Mouse (Mus musculus) kidney, postnatal 14 days (tissue): Measurements from ENCODE around the gene Cox6b1.
A peak's percentile ranks its signal among the peaks of the same experiment; 100 is the strongest.

Experiments used
- DNase-seq: peaks from one replicate; pipeline ENCODE4 v3.0.0; 2022; ENCODE audit warnings: mixed read lengths

Cox6b1 gene

DNA sequence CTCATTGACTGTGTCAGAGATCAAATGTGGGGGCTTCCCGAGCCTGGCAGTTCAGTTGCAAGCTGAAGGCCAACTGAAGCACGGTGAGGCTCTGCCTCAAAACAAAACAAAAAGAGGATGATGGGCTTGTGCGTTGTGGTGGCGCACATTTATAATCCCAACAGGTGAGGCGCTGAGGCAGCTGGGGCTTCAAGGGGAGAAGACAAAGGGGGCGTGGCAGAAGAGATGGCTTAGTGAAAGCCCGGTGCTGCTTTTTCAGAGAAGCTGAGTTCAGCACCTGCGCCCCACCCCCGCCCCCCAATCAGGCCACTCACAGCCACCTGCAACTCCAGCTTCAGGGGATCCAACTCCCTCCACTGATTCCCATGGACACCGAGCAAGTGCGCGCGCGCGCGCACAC is 17.5 kb downstream of the Cox6b1 start:
- no peak for DNase-seq

DNA sequence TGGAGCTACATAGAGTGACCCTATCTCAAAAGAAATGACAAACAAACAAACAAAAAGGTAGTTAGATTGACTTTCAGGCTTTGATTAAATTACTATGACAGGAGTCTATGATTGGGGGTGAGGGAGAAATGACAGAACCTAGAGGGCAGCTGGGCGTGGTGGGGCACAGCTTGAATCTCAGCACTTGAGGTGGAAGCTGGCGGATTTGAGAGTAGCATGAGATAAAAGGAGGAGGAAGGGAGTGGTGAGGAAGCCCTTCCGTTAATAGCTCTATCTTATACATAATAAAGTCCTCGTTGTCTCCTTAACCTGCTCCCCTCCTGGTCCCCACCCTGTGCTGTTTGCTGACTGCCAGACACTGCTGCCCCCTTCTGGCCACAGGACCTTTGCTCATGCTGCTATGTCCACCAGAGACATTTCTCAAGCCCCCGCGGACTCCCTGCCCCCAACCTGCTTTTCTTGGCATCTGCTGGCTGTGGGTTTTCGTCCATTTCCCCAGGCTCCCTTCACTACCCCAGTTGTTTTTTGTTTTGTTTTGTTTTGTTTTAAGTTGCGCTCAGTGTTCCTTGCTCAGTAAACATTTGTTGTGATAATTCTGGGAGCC is 18.1 kb downstream of the Cox6b1 start:
- peak; percentile 74 for DNase-seq

DNA sequence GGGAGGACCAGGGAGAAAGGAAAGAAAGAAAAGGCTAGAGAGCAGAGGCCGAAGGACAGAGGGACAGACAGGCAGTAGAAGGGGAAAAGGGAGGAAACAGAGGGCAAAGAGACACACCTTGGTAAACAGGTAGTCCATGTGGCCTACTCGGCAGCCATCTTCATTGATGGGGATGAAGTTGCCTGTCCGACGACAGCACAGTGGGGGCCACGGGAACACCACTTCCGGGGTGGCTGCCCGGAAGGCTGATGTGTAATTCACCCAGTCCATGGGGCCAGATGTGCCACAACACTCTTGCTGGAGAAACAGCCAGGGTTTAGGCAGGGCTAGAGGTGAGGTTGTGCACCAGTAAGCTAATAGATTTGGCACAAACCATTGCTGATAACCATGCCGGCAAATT is 21.0 kb downstream of the Cox6b1 start:
- DNase-seq = no peak

DNA sequence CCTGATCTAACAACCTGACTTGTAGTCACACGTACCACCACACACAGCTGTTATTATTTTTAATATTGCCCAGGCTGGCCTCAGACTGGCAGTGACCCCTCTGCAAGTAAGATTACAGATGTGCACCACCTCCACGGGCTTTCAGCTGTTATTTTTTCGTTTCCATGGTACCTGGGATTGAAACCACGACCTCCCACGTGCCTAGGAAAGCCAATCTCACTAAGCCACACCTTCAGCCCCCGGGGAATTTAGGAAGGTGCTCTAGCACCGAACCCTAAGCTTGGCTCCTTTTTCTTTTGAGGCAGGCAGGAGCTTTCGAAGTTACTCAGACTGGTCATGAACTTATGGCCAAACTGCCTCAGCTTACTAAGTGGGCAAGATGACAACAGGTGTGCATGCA is 21.5 kb downstream of the Cox6b1 start:
- no peak for DNase-seq

DNA sequence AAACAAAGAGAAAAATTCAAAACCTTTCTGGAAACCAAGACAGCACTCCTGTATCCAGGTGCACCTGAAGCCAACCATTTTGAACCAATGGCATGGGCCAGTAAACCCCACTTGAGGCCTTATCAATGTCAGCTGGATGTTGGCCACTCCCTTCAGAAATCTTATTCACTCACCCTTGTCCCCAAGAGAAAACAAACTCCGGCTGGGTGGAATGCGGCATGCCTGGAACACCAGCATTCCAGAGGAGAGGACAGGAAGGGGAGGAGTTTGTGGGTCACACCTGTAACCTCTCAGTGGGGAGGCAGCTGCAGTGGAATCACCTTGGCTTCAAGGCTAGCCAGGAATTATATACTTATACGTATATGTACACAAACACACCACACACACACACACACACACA is 23.4 kb downstream of the Cox6b1 start:
- peak; percentile 79 for DNase-seq

DNA sequence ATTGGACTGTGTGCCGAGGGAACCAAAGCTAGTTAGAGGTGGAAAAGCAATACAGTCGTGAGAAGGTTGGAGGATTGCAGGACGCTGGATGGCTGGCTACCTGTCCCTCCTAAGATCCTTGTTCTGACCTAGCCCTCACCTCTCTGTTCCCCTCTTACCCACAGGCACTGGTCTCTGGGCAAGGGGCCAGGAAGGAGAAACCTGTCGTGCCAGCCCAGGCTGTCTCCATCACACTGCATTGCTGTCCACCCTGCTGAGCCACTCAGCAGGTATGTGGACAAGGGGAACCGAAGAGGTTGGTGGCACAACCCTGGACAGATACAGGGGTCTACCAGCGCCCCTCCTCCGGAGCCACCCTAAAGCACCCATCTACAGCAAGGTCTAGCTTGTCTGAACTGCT is 25.3 kb downstream of the Cox6b1 start:
- DNase-seq = peak; percentile 64

DNA sequence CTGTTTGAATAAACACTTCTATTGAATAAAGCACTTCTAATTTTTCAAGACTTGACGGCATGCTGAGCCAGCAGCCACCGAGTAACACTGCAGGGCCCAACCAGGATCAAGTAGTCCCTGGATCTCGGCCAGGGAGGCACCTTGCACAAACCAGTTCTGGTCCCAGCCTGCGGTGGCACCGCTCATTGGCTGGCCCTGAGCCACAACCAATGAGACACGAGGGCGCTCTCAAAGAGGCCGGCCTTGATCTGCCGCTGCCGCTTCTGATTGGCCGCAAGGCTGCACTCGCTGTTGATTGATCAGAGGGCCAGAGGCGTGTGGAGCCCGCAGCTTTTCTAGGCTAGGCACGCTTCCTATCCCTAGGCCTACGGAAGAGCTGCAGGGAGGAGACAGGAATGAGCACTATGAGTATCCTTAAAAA is 26.0 kb downstream of the Cox6b1 start:
- DNase-seq = peak; percentile 97

DNA sequence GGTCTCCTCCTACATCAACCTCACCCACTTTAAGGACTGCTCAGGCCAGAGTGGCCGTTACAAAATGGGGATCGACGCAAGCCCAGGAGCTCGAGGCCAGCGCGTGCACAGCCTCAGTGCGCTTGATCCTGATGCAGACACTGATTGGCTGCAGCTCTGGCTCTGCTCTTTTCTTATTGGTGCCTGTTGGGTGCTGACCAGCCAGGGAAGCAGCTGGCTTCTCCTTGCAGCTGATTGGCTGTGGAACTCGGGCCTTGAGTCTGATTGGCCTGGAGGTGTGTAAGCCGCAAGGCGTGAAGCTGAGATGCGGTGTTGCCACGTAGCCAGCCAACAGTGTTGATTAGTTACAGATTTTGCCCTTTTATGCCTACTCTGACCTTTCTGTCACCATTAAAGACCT is 27.2 kb downstream of the Cox6b1 start, which contains the start of gene Zbtb32:
TSS of gene Zbtb32 (minus strand) at position 124 of the 400 bp plus-strand sequence.
- DNase-seq = no peak

DNA sequence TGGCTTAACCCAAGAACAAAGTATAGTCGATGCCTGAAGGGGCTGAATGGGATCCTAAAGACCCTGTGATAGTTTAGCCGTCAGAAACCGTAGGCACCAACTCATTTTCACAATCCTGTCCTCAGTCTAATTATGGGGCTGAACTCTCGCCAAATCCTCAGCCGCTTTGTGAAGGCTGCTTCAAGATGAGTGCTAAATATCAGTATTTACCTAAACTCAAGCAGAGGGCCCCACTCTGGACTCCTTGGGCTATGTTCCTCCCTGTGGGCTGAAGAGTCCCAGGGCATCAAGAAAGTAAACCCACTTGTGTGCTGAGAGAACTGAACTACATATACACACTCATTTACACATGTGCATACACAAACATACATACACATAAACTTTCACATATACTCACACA is 29.1 kb downstream of the Cox6b1 start:
- no peak for DNase-seq

DNA sequence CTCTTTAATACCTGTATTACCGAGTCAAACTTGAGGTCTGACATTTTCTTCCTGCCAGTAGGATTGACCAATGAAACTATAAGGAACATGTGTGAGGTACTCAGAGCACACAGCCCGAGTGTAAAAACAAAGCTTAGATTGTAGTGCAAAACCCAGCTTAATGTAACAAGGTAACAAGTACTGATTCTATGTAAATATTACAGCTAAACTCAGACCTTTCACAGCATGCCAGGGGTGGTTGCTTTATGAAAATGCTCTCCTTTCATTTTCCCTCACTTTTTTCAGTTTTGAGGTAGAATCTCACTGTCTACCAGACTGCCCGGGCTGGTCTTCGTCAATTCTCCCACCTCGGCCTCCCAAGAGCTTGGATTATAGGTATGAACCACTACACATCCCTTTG is 29.9 kb downstream of the Cox6b1 start:
- no peak for DNase-seq

DNA sequence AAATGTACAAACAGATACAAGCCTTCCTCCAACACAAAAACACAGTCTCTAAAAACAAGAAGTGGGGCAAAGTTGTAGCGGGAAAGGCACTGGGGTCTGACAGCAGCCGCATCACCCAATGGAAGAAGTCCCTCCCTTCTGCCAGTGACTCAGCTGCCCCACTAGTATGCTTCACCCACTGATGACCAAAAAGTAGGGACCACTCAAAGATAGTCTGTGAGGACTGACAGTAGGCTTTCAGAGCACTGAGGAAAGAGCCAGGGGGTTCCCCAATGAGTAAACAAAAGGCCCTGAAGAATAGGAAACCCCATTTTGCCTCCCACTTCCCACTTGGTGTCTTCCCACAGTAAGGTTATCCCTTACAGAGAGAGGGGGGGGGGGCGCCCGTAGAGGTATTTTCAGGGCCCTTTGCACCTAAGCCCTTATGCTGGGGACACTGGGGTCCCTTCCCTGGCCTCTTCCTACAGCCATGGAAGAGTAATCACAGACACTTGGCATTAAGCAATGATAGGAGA is 31.4 kb downstream of the Cox6b1 start:
- no peak for DNase-seq

DNA sequence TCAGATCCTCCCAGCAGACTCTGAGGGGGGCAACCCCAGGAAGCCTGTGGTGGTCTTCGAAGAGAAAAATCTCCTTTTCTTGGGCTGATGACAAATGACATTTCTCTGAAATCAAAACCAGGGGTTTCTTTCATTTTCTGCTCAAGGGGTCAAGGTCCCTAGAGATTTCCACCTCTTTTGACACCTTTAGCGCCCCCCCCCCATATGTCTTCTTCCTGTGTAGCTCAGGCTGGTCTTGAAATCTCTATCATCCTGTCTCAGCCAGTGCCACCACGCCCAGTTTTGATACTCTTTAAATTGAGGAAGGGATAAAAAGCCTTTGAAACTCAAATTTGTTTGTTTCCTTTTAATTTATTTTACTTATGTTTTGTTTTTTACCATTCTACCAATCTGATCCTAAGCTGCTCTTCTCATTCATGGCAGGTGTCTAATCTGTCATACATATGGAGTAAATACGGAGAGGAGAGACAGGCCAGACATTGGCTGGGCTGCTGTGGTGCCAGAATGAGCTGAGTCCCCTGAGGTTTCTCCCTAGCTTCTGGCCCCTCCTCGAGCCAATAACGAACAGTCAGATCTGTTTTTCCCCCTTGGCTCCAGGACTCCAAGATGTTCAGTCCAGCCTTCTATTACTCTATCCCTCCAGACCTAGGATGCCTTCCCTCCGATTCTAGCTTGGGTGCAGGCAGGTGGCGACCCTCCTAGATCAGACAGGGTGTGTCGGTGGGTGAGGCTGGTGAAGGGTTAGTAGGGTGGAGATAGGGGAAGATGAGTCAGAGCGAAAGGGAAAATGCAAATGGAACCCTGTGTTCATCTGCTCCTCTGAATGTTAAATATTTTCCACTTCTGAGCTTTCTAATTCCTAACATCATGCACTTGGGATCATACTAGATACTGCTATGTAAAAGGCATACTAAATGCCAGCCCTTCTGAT is 32.1 kb downstream of the Cox6b1 start:
- no peak for DNase-seq

DNA sequence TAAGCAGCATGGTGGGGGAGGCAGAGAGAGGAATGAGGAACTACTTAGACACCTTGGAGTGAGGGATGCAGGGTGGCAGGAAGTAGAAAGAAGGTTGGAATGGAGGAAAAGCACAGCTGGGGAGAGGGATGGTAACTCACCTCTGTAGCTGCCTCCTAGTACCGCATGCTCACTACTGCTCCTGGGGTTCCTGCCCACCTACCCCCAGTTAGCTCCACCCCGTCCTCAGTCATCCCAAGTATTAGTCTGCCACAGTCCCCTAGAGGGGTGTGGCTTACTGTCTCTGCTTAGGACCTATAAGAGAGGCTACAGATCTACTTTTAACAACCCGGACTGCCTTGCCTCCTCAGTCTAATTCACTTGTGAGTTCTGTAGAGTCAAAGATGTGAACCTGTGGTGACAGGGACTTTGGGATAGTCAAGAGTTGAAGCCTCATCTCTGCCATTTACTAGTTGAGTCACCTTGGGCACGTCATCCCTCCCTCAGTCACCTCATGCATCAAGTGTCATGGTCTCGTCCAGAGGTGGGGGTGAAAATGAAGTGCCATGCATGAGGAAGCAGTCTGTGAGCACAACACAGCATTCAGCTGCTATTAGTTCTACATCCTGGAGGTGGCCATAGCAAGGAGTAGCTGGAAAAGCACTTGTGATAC is 33.1 kb downstream of the Cox6b1 start:
- no peak for DNase-seq

DNA sequence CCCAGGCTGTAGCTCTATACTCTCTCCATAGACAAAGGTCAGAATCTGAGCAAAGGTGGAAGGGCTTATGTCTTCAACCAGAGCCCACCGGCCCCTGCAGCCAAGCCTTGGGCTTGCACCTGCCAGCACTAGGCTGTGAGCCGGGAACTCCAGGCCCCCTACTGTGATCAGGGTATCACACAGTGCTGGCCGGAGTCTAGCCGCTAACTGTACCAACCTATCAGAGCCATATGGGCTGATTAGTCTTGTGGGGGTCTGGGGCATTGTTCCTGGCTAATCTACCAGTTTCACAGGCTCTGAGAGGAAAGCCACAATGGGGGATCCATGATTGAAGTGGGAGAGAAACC is 34.4 kb downstream of the Cox6b1 start:
- no peak for DNase-seq

DNA sequence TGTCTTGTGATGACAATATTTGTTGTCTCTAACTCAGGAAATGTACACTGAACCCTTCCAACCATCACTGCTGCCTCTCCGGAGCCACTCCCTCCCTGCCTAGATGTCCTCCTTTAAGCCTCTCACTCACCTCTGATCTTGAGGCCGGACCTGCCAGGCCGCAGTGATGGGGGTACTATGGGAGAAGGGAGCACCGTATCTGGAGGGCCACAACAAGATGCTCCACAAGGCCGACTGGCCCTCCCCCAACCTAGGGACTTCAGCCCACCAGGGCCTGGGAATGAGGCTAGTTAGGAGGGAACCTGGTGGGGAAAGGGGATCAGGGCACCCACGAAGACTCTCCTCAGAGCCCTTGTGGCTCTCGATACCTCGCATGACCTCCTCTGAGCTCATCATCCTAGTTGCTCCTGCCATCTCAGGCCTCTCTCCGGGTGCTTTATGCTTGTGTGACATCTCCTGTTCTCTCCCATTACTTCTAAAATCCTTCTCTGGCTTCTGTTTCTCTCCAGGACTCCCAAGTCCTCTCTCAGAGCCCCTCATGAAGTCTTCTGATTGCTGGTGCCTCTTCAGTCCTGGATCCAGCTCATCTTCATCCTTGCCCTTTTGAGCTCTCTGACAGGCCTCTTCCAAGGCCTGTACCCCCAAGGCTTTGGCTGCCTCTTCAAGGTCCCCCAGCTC is 34.9 kb downstream of the Cox6b1 start:
- no peak for DNase-seq

DNA sequence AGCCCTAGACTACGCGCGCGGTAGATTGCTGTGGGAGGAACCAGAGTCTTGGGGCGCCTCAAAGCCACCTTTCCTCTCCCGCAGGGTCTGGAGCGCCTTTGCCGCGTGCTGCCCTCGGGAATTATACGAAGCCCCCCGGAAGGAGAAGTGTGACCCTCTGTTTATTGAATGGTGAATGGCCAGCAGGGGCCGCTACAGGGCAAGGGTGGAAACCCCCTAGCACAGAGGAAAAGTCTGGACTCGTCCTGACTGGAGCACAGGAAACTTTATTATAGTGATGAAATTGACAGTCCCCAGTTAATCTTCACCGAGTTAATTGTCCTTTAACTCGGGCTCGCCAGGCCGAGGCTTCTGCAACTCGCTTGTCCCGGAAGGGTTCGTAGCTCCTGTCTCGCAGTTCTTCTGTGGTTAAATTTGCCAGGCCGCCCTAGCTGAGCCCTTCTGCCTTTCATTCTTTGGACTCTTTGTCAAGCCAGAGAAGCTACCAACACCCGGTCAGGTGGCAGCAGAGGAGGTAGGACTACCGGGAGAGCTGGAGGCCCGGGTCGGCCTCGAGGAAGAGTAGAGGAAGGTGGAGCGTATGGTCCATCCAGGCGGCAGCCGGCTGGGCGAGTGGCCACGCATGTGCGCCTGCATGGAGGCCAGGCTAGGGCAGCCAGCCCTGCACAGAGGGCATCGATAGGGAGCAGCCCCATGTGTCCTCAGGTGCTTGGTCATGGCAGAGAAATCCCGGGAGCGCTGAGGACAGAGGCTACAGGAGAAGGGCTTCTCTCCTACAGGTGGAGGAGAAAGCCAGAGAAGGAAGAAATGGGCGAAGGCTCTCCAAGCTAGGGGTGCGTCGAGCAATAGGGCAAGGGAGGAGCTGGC is 36.3 kb downstream of the Cox6b1 start:
- peak; percentile 89 for DNase-seq

DNA sequence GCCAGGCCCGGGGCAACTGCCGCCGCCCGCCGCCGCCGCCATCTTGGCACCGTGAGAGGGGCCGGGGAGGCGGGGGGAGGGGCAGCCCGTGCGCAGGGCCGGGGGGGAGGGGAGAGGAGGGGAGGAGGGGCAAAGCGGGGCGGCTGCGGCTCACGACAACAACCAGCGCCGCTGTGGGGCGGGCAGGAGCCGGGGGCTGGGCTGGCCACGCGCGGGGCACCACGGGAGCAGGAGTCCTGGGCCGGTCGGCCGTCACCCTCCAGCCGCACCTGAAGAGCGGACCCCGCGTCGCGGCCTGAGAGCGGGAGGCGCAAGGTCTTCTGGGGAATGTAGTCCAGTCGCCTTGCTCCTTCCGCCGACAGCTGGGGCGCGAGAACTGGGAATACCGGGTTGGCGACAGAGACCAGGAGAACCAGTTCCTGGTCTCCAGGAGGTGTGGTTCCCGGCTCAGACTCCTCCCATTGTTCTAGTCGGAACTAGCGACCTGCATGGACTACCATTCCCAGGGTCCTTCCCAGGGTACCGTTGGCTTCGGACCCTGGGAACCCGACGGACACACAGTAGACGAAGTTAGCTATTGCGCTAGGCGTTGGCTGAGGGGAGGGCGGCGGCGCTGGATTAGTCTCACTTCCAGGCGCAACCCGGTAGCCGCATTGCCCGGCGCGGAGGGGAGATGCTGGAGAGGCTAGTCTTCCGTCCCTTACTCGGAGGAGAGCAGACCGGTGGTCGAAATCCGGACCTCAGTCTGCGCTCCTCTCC is 37.1 kb downstream of the Cox6b1 start, which contains the start of gene Kmt2b:
TSS of gene Kmt2b (minus strand) at position 51 of the 759 bp plus-strand sequence.
- peak; percentile 98 for DNase-seq

DNA sequence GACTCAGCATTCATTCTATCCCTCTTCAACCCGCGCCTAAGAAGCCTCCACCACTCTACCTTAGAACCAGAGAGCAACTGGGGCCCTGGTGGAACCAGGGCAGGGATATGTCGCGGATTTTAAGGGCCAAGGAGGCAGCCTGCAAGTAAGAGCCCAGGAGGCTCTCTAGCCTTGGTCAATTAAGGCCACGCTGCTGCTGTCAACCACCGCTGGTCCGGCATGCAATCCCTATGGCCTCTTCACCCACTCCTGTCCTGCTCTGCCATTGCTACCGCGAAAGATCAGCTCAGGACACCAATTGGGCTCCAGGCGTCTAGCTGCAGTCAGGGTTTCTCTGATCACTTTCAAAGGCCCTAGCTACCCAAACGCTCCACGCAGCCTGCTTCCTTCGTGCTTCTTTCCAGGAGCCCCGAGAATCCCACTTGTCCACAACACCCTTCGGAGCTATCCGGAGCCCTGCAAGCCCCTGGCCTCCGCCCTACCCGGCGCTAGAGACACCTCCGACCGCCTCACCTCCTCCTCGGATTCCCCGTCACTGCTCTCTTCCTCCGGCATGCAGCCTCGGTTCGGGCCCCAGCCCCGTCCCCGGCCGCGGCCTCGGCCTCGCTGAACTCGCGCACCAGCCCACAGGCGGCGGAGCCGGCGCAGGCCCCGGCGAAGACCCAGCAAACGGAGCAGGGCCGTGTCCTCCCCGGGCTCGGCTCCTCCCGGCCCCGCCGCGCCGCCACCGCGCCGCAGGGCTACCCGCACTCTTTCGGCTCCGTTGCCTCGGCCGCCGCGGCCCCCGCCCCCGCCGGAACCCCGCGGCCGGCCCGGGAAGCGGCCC is 37.9 kb downstream of the Cox6b1 start:
- no peak for DNase-seq

DNA sequence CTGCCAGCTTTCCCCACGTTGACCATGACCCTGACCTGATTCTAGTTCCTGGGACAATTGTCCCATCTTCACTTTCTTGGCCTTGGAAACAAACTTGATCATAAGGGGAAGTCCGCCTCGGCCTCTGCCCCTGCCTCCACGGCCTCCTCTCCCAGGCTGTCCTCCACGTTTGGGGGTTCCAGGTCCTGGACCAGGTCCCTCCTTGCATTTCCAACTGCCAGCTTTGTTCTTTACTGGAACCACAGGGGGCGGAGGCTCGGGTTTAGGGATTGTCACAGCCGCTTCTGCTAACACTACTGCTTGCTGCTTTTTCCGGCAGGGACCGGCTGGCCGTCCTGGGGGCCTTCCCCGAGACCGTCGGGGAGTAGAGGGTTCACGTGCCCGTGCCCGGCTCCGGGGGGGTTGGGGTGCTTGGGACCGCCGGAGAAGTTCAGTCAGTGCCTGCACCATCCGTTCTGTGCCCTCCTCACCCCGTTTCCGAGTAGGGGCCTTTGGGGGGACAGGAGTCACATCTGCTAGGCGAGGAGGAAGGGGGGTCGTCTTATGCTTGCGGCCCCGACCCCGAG is 39.4 kb downstream of the Cox6b1 start:
- no peak for DNase-seq

DNA sequence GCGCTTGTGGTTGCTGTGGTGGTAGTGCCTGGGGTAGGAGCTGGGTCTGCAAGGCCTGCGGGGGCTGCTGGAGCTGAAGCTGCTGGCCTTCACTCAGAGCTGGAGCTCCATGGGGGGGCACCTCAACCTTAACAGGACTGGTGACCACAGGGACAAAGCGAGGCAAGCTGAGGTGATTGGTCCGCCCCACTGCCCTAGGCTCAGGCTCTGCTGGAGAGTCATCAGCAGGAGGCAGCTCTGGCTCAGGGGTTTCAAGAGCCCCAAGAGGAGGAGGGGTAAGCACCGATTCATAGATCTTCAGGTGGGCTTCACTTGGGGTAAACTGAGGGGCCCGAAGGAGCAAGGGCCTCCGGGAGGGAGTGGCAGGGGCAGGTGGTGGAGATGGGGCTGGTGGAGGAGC is 40.8 kb downstream of the Cox6b1 start:
- DNase-seq = no peak
